Mouse (Mus musculus) heart, embryonic 14.5 days (tissue): ENCODE measurements at regions not wholly inside any gene's neighbourhood (a gene's known extent, or its start where the extent isn't known, plus 50 kb on each side); places are given as distances from the start of the nearest gene placed in this dataset.

ENCODE experiments used
- ATAC-seq: fragments of 200-750 bp; cut with Nextera tagmentation; 2 replicates; pipeline ENCODE4 v1.8.0; 2017; ENCODE audit warnings: low read depth, moderate TSS enrichment; ENCODE audit not compliant: insufficient number of reproducible peaks, insufficient read depth, low FRiP score
- H3K27ac ChIP-seq, 2 experiments: fragments of 200-500 bp in 1 of 2; fragments of 300-500 bp in 1 of 2; sonication (generic) in 1 of 2; replicated peaks in 1 of 2; 2 replicates each; pipeline ENCODE4 v1.5.1; 2012 to 2014; ENCODE audit warnings: low read depth in 2 of 2, low read length in 2 of 2, control low read depth in 1 of 2, mild to moderate bottlenecking in 1 of 2, mixed read lengths in 1 of 2; ENCODE audit not compliant: control insufficient read depth in 1 of 2, insufficient read depth in 1 of 2
- H3K27me3 ChIP-seq: fragments of 300-500 bp; sonication (generic); 2 replicates; pipeline ENCODE4 v1.6.1; 2014; ENCODE audit warnings: mild to moderate bottlenecking, low read length, control low read depth; ENCODE audit not compliant: control insufficient read depth, insufficient read depth
- H3K36me3 ChIP-seq: fragments of 300-500 bp; sonication (generic); 2 replicates; pipeline ENCODE4 v1.6.1; 2014; ENCODE audit warnings: mild to moderate bottlenecking, control low read depth, low read length, mixed read lengths; ENCODE audit not compliant: control insufficient read depth, insufficient read depth
- H3K4me1 ChIP-seq, 2 experiments: fragments of 200-500 bp in 1 of 2; fragments of 300-500 bp in 1 of 2; sonication (generic) in 1 of 2; 2 replicates each; pipeline ENCODE4 v1.6.1; 2012 to 2014; ENCODE audit warnings: low read length in 2 of 2, control low read depth in 1 of 2, mixed read lengths in 1 of 2; ENCODE audit not compliant: control insufficient read depth in 2 of 2, insufficient read depth in 2 of 2
- H3K4me2 ChIP-seq: fragments of 300-500 bp; sonication (generic); 2 replicates; pipeline ENCODE4 v1.6.1; 2014; ENCODE audit warnings: mild to moderate bottlenecking, low read length
- H3K4me3 ChIP-seq, 2 experiments: fragments of 200-500 bp in 1 of 2; fragments of 300-500 bp in 1 of 2; sonication (generic) in 1 of 2; 2 replicates each; pipeline ENCODE4 v1.5.1; 2012 to 2014; ENCODE audit warnings: low read length in 2 of 2, mild to moderate bottlenecking in 2 of 2, control low read depth in 1 of 2, low read depth in 1 of 2, moderate library complexity in 1 of 2; ENCODE audit not compliant: control insufficient read depth in 1 of 2, insufficient read depth in 1 of 2
- H3K9ac ChIP-seq: fragments of 300-500 bp; sonication (generic); 2 replicates; pipeline ENCODE4 v1.6.1; 2014; ENCODE audit warnings: mild to moderate bottlenecking, low read length
- H3K9me3 ChIP-seq: fragments of 300-500 bp; sonication (generic); 2 replicates; pipeline ENCODE4 v1.6.1; 2016; ENCODE audit warnings: low read length, control low read depth; ENCODE audit not compliant: control insufficient read depth
- WGBS: fragments of 180-500 bp; shearing (Covaris S2); extraction: QIAGEN DNeasy Blood & Tissue Kit; methylation state at CpG from one replicate; pipeline ENCODE4 v1.1.7; 2014; 5-methylcytosine and 5-hydroxymethylcytosine counted together

DNA sequence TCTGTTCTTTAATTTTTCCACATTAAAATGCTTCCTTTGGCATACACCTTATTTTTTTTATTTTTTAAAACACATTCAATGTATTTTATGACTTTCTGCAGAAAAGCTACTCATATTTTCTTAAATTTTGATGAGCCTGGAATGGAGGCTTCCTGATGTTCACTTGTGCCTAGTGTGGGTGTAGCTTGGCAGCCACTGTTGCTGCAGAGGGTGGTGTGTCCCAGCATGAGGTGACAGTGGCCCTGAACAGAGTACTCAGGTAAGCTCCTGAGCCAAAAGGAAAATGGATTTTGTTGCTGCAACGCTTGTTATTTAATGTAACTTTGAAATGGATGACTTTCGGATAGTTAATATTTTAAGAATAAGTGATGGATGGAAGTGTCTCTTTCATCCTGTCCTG lies 170.6 kb downstream of the Eipr1 start:
- WGBS: 84% methylated on average over 2 of the region's 2 CpGs
- Histone ChIP-seq H3K27me3 (no peaks in the 10 kb centered on the region), H3K4me2 (no peak overlapping the region), H3K4me3 (no peak overlapping the region), H3K9ac (no peak overlapping the region), H3K27ac (no peak overlapping the region), H3K36me3 (no peaks in the 10 kb centered on the region), H3K4me1 (peaks cover 0 to 5% of the 10 kb centered on the region in 2 experiments; a peak in 2 of 4 replicates), H3K9me3 (no peaks in the 10 kb centered on the region)
- ATAC-seq: no peak

DNA sequence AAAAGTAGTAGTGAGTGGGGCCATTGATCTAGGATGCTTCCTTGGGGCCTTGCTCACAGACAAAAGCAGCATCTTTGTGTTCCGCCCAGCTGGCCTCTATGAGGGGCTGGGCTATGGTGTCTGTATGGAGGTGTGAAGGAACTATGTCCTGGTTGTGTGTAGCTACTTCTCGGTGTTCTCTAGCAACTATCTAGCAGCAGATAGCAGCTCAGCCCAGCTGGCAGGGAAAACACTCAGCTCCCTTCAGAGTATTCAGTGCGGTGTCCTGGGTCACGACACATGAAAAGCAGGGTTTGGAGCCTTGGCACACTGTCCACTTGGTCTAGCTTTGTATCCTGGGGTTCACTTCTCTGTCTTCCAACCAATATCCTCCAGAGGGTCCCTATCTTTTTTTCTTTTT lies 173.6 kb downstream of the Eipr1 start:
- no peak for ATAC-seq
- WGBS: 41% methylated on average over 4 of the region's 4 CpGs
- no peak overlapping the region for H3K9ac ChIP-seq

DNA sequence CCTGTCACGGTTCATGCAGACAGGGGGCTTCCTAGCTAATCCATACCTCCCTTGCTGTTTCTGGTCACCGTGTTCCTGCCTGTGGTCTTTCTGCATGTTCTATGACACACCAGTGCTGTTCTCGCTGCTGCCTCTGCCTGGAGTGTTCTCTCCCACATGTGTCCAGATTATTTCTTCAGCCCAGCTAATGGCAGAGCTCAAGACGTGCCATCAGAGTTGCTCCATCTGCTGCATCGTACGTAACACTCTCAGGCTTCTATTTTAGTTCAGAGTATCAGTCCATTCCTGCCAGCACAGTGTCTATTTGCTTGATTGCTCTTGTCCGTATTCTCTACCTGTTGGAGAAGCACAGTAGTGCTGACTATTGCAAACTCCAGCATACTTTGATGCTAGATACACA lies 188.3 kb downstream of the Eipr1 start:
- no peak overlapping the region for H3K9ac ChIP-seq
- H3K27me3 ChIP-seq: no peaks in the 10 kb centered on the region
- H3K9me3 ChIP-seq: no peaks in the 10 kb centered on the region
- no peak overlapping the region for H3K4me3 ChIP-seq
- no peaks in the 10 kb centered on the region for H3K36me3 ChIP-seq
- H3K27ac ChIP-seq: no peak overlapping the region
- H3K4me2 ChIP-seq: no peak overlapping the region
- H3K4me1 ChIP-seq: no peaks in the 10 kb centered on the region
- ATAC-seq: no peak
- 55% methylated on average over 7 of the region's 7 CpGs for WGBS

More for the DNA sequence above, 173.6 kb downstream of the Eipr1 start:
- Histone ChIP-seq H3K36me3 (no peaks in the 10 kb centered on the region), H3K9me3 (no peaks in the 10 kb centered on the region), H3K27me3 (no peaks in the 10 kb centered on the region), H3K4me3 (no peak overlapping the region), H3K4me1 (peaks cover 0 to 5% of the 10 kb centered on the region in 2 experiments; a peak in 2 of 4 replicates), H3K27ac (no peak overlapping the region), H3K4me2 (no peak overlapping the region)

GRCm38 (mm10) chr12:28948889-28949288 lies 197.3 kb downstream of the Eipr1 start:
- H3K4me1 ChIP-seq: peaks cover 0 to 3% of the 10 kb centered on the region in 2 experiments; a peak in 1 of 4 replicates
- peaks cover 11% of the 10 kb centered on the region; the same call in 1 of the 2 replicates for H3K9me3 ChIP-seq
- no peaks in the 10 kb centered on the region for H3K27me3 ChIP-seq
- no peak for ATAC-seq
- no peak overlapping the region for H3K27ac ChIP-seq
- no peak overlapping the region for H3K4me3 ChIP-seq
- no peak overlapping the region for H3K4me2 ChIP-seq
- H3K9ac ChIP-seq: no peak overlapping the region
- 63% methylated on average over 9 of the region's 9 CpGs for whole genome bisulfite sequencing
- H3K36me3 ChIP-seq: no peaks in the 10 kb centered on the region

- Histone ChIP-seq H3K27me3 (no peaks in the 10 kb centered on the region), H3K4me1 (peaks cover 0 to 3% of the 10 kb centered on the region in 2 experiments; a peak in 1 of 4 replicates), H3K27ac (no peak overlapping the region), H3K36me3 (no peaks in the 10 kb centered on the region), H3K9ac (no peak overlapping the region), H3K4me3 (no peak overlapping the region), H3K4me2 (no peak overlapping the region), H3K9me3 (peaks cover 11% of the 10 kb centered on the region; the same call in 1 of the 2 replicates)
- ATAC-seq: no peak
- WGBS: 82% methylated on average over 10 of the region's 10 CpGs
These were observed 197.7 kb downstream of the Eipr1 start for GRCm38 (mm10) chr12:28949307-28949706.

- Histone ChIP-seq H3K9ac (no peak overlapping the region), H3K9me3 (peaks cover 10% of the 10 kb centered on the region; the same call in 1 of the 2 replicates), H3K4me1 (no peaks in the 10 kb centered on the region), H3K27me3 (no peaks in the 10 kb centered on the region), H3K4me3 (no peak overlapping the region), H3K27ac (no peak overlapping the region), H3K36me3 (no peaks in the 10 kb centered on the region), H3K4me2 (no peak overlapping the region)
- no peak for ATAC-seq
- WGBS: 76% methylated on average over 1 of the region's 1 CpGs
These were observed 205.6 kb downstream of the Eipr1 start for GRCm38 (mm10) chr12:28957155-28957554.

DNA sequence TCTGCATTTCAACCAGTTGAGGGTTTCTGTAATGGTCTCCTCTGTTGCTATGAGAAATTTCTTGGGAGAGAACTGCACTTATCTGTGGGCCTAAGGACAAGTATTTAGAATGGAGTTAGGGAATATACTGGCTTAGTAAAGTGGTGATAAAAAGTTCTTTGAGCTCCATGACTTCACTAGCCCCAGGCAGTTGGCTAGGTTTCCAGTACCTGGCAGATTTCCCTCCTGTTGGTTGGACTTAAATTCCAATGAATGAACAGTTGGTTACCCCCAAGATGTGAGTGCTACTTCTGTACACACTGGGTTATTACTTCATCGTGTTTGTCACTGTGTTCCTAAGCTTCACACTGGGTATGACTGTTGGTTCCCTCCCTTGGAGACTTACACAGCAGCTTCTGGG lies 207.1 kb downstream of the Eipr1 start:
- WGBS: 78% methylated on average over 1 of the region's 1 CpGs
- Histone ChIP-seq H3K4me3 (no peak overlapping the region), H3K27ac (no peak overlapping the region), H3K4me2 (no peak overlapping the region), H3K9me3 (no peaks in the 10 kb centered on the region), H3K36me3 (no peaks in the 10 kb centered on the region), H3K27me3 (no peaks in the 10 kb centered on the region), H3K4me1 (no peaks in the 10 kb centered on the region), H3K9ac (no peak overlapping the region)
- no peak for ATAC-seq

GRCm38 (mm10) chr12:28969671-28970379 lies 218.2 kb downstream of the Eipr1 start:
- WGBS: 59% methylated on average over 2 of the region's 2 CpGs
- Histone ChIP-seq H3K4me1 (no peaks in the 10 kb centered on the region), H3K36me3 (no peaks in the 10 kb centered on the region), H3K27me3 (no peaks in the 10 kb centered on the region), H3K4me2 (no peak overlapping the region), H3K9ac (no peak overlapping the region), H3K4me3 (no peak overlapping the region), H3K27ac (no peak overlapping the region), H3K9me3 (no peaks in the 10 kb centered on the region)
- no peak for ATAC-seq
